Mouse (Mus musculus): ENCODE data around the gene Slc29a4.

Gene Slc29a4

DNA sequence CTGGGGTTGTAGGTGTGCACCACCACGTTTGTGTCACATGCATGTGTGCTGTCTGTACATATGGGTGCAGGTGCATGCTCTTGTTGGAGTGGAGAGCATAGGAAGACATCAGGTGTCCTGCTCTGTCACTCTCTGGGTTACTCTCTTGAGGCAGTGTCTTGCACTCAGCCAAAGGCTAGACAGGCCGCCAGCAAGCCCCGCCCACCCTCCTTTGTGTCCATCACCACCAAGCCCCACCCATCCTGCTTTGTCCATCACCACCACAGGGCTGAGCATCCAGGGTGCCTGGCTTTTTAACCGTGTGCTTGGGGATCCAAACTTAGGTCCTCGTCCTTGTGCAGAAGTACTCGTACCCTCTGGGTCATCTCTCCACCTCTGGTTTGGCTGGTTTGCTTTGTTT is 3.9 kb downstream of the Slc29a4 start:
- DNase-seq (ENCODE audit: low read depth, low spot score) = no peak

DNA sequence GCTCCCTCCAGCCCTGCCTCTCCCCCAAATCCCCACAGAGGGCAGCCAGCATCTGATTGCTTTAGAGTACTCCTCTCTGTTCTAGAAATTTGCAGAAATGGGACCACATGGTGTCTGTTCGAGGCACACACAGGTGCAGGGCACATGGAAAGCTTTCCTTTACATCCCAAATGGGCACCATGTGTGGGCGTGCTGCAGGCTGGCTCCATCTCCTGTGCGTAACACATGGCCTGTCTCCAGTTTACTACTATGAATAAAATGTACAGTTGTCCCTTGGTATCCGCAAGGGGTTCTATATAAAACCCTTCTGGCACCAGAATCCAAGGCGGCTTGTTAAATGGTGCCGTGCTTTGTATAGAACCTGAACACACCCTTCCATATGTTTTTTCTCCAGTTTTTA is 4.6 kb downstream of the Slc29a4 start:
- DNase-seq (ENCODE audit: low read depth, low spot score) = no peak

DNA sequence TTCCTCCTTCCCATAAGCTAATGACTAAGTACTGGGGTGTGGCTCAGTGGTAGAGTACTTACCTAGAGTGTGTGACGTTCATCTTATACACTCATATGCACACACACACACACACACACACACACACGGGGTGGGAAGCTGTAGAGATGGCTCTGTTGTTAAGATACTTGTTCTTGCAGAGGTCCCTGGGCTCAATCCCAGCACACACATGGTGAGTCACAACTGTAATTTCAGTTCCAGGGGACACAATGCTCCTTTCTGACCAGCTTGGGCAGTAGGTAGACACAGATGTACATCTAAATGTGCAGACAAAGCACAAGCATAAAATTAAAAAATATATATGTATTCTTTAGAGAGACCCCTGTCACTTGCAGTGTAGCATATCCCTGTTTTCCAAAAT is 5.4 kb downstream of the Slc29a4 start:
- no peak for DNase-seq (ENCODE audit: low read depth, low spot score)

DNA sequence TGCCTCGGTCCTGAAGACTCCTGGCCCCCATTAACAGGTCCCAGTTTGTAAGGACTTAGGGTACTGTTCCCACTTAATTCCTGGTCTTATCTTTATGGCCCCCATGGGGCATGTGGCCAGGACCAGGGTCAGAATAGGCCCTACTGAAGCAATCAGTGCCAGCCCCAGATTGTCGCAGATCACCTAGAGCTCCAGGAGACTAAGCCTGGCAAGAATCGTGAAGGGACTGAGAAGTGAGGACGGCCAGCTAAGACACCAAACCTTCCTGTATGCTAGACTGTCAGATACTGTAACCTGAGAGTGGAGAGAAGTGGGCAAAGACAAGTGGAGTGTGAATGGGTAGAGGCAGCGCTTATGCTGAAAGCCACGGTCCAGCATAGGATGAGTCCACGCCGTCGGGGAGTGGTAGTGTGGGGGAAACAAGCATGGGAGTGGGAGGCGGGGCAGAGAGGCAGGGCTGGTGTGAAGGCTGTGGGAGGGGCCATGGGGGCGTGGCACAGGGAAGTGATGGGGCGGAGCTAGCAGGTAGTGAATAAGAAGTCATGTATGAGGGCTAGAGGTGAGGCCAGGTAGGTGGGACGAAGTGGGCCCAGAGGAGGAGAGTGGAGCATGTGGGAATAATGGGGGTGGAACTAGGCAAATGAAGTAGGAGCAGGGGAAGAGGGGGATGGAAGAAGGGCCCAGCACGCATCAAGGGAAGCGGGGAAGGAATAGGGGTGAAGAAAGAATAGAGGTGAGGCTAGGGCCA is 8.7 kb downstream of the Slc29a4 start:
- no peak for DNase-seq (ENCODE audit: low read depth, low spot score)

DNA sequence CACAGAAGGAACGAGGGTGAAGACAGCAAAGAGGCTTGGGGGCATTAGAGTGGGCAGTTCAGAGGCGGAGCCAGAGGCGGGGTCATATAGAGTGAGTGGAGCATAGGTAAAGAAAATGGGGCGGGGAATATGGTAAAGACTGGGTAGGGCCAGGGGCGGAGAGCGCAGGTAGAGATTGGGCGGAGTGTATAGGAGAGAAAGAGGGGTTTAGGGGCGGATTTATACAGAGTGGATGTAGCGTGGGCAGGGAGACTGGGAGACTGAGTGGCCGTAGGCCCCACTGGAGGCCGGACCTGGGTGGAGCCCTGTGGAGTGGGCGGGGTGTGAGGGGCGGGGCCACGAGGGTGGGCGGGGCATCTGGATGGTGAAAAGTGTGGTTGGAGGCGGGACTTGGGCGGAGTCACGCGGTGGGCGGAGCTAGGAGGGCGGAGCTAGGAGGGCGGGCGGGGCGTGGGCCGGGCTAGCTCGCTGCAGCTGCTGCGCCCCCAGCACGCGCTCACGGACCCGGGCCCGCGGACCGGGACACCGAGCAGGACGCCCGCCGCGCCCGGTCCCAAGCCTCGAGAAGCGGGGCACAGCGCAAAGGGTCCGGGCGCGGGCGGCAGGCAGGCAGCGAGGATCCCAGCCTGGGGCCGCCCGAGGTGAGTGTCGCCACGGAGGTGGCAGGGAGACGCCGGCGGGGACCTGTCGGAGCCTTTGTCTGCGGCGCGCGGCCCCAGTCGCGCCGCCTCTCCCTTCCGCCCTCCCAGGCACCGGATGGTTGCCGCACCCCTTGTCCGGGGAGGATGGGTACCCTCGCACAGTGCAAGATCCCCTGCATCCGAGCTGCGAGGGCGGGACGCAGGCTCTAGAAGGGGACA is 9.6 kb downstream of the Slc29a4 start:
- DNase-seq (ENCODE audit: low read depth, low spot score) = peak; percentile 59

DNA sequence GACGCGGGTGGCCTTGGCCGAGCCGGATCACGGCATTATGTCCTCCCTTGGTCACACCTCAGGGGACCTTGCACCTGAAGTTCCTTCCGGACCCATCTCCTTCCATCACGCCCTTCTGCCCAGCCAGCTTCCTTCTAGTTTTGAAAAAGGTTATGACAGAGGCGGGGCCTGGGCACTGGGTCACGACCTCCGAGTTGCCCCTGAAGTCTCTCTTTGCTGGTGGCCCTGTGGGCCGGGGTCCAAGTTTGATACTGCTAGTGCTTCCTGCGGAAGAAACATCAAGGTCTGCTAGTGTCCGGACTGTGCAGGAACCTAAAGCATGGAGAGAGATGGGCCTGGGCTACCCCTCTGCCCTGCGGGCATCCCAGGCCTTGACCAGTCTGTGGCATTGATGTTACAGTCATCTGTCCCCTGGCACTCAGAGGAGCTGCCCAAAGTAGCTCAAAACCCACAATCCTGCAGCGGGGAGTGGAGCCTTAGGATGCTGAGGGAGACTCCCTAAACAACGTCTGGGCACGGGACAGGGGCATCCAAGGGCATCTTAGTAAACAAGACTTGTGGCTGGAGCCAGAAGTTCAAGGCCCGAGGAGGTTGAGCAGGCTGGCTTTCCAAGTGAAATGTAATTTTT is 10.3 kb downstream of the Slc29a4 start:
- DNase-seq (ENCODE audit: low read depth, low spot score) = no peak

DNA sequence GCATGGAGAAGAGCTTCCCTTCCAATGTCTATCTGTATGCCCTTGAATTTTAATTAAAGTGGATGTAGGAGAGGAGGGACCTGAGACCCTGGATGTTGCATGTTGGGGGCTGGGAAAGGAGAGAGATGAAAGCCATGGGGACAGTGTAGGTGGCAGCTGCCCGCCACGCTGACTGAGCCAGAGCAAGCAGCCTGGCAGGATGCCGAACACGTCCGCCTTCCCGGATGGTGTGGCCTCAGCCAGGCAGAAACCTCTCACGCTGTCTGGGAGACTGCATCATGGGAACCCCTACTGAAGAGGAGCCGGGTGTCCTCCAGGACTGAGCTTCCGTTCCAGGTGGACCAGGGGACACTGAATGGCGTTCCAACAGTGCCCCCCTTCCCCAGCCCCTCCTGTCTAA is 11.3 kb downstream of the Slc29a4 start:
- DNase-seq (ENCODE audit: low read depth, low spot score) = no peak

DNA sequence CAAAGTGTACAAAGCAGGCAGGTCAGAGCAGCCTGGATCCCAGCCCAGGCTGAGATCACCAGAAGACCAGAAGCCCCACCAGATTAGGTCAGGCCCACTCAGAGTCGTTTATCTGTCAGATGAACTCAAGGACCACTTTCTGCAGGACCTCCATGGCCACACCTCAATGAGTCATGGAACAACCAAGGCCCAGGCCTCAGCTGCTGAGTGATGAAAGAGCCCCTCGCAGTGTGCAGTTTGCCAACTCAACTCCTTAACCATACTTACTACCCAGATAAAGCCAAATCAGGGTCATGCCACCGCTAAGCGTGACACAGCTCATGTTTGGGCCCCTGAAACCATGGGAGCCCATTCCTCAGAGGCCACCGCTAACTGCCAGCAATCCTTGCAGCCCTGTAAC is 15.4 kb downstream of the Slc29a4 start:
- no peak for DNase-seq (ENCODE audit: low read depth, low spot score)

DNA sequence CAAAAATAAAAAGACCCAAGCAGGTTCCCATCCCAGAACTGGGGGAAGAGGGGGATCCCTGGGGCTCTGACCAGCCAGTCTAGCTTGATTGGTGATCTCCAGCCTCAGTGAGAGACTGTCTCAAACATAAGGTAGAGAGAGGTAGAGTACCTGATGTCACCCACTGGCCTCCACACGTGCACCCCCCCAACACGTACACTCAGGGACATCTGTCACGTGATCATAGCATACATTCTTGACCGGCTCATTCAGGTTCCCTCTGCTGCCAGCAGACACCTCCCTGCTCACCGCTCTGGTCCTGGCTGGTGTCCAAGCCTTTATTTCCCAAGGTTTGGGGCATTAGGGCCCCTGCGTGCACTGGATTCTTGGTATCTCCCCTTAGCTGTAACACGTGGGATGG is 17.1 kb downstream of the Slc29a4 start:
- DNase-seq (ENCODE audit: low read depth, low spot score) = no peak

DNA sequence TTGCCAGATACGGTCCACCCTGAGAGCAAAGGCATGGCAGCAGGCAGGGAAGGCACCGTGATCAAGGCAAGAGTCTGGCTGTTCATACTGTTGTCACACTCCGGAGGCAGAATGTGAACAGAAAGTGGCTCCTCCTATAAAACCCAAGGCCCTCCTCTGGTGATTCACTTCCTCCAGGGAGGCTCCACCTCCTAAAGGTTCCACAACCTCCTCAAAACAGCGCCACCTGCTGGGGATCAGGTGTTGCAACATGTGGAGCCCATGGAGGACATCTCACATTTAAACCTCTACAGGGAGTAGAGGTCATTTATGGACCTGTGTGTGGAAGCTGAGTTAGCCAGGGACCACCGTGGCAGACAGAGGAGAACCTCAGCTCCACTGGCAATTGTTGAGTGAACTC is 20.1 kb downstream of the Slc29a4 start:
- no peak for DNase-seq (ENCODE audit: low read depth, low spot score)

DNA sequence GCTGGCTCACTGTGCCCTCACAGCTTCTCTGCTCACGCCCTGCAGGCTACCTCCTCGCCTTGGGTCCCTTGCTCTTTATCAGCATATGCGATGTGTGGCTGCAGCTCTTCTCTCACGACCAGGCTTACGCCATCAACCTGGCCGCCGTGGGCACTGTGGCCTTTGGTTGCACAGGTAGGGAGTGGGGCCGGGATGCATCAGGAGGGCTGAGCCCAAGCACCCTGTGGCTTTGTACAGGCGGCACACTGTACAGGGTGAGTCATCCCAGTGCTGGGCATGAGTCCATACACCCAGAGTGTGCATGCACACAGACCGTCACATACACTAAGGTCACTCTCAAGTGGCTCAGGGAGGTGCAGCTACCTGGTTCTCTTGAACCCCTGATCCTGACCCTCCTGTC is 21.7 kb downstream of the Slc29a4 start:
- no peak for DNase-seq (ENCODE audit: low read depth, low spot score)

DNA sequence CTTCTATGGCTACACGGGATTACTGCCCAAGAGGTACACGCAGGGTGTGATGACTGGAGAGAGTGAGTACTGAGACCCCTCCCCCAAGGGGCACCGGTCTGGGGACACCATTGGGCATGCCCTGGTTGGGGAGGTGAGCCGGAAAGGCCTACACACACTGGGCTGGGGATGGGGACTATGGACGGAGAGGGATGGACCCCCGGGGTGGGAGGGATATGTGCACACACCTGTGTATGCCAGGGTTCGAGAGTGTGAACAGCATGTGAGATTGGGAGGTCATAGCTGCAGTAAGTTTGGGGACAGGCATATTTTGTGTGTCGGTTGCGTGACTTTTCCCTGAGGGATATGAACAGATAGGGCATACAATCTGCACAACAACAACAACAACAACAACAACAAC is 22.7 kb downstream of the Slc29a4 start:
- DNase-seq (ENCODE audit: low read depth, low spot score) = no peak

DNA sequence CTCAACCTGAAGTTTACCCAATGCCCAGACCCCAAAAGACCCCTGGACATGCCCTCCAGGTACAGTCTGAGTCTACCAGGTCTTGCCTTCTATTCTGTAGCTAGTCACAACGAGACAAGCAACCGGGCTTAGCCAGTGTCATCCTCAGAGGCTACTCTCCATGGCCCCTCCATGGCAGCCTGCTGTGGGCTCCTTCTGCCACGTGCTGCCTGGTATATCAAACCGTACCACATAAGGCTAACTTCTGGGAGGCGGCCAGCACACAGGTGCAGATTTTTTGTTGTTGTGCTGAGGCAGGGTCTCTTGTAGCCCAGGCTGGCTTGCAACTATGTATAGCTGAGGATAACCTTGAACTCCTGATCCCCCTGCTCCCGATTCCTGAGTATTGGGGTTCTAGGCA is 23.7 kb downstream of the Slc29a4 start:
- DNase-seq (ENCODE audit: low read depth, low spot score) = no peak

DNA sequence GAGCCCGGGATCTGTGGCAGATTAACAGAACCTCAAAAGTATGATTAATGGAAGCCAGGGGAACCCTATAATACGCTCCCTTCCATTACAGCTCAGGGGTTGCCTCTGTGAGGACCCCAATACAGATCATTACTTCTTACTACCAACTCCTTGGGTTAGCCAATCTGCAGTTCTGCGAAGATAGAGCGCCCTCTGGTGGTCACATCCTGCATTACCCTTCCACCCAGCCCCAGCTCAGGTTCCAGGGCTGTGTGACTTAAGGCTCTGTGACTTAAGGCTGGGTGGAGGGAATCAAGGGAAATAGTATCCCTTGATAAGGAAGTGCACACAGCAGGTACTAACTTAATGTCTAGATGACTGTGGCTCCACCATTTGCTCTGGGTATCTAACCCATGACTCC is 25.7 kb downstream of the Slc29a4 start:
- peak; percentile 57 for DNase-seq (ENCODE audit: low read depth, low spot score)

DNA sequence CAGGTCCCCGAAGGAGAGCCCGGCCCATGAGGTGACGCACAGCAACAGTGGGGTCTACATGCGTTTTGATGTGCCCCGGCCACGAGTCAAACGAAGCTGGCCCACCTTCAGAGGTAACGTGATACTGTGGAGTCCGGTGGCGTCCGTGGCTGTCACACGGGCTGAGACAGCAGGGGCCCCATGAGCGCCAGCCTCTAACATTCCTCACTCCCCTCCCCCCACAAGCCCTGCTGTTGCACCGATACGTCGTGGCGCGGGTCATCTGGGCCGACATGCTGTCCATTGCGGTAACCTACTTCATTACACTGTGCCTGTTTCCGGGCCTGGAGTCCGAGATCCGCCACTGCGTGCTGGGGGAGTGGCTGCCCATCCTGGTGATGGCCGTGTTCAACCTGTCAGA is 26.2 kb downstream of the Slc29a4 start:
- no peak for DNase-seq (ENCODE audit: low read depth, low spot score)

DNA sequence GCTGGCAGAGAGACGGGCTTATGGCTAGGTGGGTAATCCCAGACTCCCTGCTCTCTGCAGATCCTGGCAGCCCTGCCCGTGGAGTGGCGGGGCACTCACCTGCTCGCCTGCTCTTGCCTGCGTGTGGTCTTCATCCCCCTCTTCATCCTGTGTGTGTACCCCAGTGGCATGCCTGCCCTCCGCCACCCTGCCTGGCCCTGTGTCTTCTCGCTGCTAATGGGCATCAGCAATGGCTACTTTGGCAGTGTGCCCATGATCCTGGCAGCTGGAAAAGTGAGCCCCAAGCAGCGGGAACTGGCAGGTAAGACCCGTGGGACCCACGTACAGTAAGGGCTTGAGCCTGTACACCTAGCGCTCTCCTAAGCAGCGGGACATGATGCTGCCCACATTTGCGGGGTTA is 27.6 kb downstream of the Slc29a4 start:
- no peak for DNase-seq (ENCODE audit: low read depth, low spot score)

DNA sequence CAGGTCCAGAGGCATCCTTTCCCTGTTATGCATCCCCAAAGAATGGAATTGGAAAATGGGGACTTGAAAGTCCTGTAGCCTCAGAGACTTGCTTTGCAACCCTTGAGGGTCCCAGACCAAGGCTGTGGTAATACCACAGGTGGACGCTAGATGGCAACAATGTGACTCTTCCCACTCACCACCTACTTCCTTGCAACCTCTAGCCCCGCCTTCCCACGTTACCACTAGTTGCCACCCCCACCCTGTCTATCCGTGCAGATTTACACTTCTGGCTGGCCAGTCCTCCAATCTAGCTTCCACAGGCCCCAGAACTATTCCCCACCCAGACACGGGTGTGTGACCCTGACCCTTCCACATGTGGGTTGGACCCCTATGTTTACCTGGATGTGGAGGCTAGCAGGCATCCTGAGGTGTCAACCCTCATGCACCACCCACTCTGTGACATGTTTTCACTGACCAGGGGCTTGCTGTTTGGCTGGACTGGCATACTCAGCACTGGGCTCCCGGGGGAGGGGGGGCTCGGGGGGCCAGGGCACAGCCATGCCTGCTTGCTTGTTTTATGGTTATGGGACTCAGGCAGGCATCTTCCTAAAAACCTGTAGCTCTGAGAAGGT is 31.3 kb downstream of the Slc29a4 start:
- DNase-seq (ENCODE audit: low read depth, low spot score) = peak; percentile 69

DNA sequence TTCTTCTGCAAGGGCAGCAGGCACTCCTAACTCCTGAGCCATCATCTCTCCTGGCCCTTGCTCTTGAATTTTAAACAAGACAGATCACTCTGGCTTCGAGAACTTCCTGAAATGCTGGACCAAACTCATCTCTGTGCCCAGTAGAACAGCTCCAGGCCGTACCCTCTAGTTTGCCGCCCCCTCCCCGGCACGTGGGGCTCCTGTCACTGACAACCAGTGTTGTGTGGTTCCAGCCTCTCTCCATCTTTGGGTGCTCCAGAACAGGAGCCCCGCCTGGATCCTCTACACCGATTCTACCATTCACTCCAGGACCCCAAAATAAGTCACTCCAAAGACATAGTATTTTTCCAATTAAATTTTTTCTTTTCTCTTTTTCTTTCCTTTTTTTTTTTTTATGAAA is 32.0 kb downstream of the Slc29a4 start:
- no peak for DNase-seq (ENCODE audit: low read depth, low spot score)

DNA sequence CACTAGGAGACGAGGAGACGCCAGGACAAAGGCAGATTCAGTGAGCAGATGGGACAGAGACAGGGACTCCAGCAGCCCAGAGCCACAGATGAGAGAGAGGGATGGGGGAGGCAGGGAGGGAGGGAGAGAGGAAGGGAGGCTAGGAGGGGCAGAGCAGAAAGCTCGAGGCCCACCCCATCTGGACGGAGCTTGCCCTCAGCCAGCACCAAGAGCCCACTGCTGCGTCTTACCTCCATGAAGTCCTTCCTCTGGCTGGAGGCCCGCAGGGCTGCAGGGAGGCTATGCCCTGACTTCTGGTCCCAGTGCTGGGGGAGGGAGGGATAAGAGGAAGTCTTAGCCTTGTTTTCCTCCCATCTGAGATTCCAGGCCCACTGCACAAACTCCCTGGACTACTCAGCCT is 34.4 kb downstream of the Slc29a4 start:
- no peak for DNase-seq (ENCODE audit: low read depth, low spot score)

DNA sequence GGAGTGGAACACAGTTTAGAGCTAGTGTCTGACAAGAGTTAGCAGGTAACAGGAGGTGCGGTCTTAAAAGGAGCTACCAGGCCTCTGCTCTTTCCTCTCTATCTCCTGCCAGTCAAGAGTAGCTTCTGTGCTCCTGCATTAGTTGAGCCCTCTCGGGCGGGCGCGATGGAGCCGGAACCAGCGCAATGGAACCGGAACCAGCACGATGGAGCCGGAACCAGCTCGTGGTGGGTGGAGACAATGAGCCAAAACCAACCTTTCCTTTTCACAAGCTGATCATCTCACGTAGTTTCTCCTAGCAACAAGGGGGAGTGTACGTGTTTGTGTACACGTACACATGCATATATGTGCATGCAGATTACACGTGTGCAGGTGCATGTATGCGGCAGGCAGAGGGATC is 36.0 kb downstream of the Slc29a4 start:
- no peak for DNase-seq (ENCODE audit: low read depth, low spot score)

DNA sequence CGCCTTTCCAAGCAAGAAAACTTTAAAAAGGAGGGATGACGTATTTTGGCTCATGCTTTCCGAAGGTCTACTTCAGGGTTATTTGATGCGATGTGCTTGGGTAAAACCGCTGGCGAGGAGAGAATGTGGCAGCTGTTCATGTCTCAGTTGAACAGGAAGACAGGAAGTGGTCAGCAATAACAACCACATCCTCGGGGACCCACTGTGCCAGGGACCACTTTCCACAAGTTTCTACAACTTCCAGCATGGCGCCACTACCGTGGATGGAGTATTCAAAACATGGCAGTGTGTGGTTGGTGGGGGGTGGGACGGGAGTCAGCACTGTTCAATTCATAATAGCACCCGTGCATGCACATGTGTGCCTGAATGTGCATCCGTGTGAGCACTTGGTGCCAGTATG is 38.0 kb downstream of the Slc29a4 start:
- DNase-seq (ENCODE audit: low read depth, low spot score) = no peak

DNA sequence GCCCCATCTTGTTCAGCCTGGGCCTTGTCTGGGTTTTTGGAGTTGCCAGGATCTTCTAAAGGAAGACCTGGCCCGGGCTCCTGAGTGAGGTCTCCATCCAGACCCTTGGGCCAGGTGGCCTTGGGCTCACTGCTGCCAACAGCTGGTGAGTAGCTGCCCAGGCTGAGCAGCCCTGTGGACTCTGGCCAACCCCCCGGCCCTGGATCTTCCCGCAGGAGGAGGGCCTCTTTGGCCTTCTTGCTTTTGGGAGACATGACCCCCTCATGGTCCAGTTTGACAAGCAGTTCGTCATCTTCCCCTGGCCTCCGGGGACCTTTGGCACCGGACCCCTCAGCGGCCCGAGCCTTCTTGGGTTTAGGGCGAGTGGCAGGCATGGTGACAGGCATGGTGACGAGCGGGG is 39.6 kb downstream of the Slc29a4 start:
- no peak for DNase-seq (ENCODE audit: low read depth, low spot score)

Measured in embryo, embryonic 11.5 days (tissue).